Mouse (Mus musculus) embryonic facial prominence, embryonic 11.5 days (tissue): ENCODE measurements around the gene Gm49721. TPM values are rescaled to one million over a fixed set of nuclear protein-coding genes. Genes with fewer than 3 reads are reported as not detected.

Experiments
- polyA plus RNA-seq: library from polyadenylated mRNA; unstranded; fragments of >200 nt; fragmentation: Nextera tagmentation; extraction: Ambion mirVana; gene quantifications from 2 replicates; pipeline ENCODE4 v1.2.1, GENCODE M21; 2014

Gm49721 gene
- polyA plus RNA-seq, 1 experiment from 2014 or later, result 0.24 TPM

Other genes starting within 250 kb of the Gm49721 start
- 45.4 and 46.9 TPM in 2 replicates for gene Ezr, start 196.1 kb upstream of the Gm49721 start, polyA plus RNA-seq
- gene Rsph3b, start 30.2 kb upstream of the Gm49721 start, polyA plus RNA-seq, result 36.7 and 37.3 TPM in 2 replicates
- gene Tagap1, start 17.7 kb upstream of the Gm49721 start, polyA plus RNA-seq, result 63.1 and 70.3 TPM in 2 replicates
- 148 and 153 TPM in 2 replicates for gene Rnaset2b, start 8.3 kb upstream of the Gm49721 start, polyA plus RNA-seq
- not detected in 2 replicates for gene Gm1604a, start 46.7 kb downstream of the Gm49721 start, polyA plus RNA-seq
- gene Rps6ka2, start 191.2 kb downstream of the Gm49721 start, polyA plus RNA-seq, result 20.4 and 21.4 TPM in 2 replicates